4 mouse cellular contexts compared by ENCODE assay signal in the genomic region with DNA sequence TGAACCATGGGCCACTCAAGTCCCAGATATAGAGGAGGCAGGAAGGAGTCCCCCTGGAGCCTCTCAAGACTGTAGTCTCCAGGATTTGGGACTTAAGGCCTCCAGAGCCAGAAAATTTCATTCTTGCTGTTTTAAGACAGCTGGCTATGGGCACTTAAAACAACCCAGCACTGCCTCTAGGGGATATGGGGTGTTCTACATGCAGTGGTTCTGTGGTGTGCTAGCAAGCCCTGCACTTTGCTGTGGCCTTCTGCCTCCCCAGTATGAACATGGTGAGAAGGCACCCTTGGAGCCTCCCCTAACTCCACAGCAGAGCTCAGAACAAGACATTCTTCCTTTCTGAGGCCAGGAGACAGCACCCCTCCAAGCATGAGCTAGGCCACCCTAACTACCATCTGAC. TPM values are rescaled to one million over a fixed set of nuclear protein-coding genes. Genes with fewer than 3 reads are reported as not detected.
"Had no signal": no experiment of that assay in that cellular context is flagged by ENCODE, and none has a peak within 500 bp of the region (broad histone marks: within the 10 kb centered on the region; RNA-seq: fewer than 3 reads in every experiment).

No protein-coding gene starts in this region.

RNA-seq across cellular contexts. Expression of a gene that starts 12.8 kb away (rescaled TPM):
- polyA plus RNA-seq: myocyte had no signal

RNA-seq across cellular contexts. Expression of a gene that starts 49.3 kb away (rescaled TPM):
- polyA plus RNA-seq: midbrain, embryonic 12.5 days; midbrain, embryonic 14.5 days; neural tube, embryonic 11.5 days had no signal
